Mouse (Mus musculus): ENCODE results near the gene A630010A05Rik. TPM values are rescaled to one million over a fixed set of nuclear protein-coding genes. Genes with fewer than 3 reads are reported as not detected.

The A630010A05Rik gene
- polyA plus RNA-seq (2012; rRNA removed) = not detected in 2 replicates

DNA sequence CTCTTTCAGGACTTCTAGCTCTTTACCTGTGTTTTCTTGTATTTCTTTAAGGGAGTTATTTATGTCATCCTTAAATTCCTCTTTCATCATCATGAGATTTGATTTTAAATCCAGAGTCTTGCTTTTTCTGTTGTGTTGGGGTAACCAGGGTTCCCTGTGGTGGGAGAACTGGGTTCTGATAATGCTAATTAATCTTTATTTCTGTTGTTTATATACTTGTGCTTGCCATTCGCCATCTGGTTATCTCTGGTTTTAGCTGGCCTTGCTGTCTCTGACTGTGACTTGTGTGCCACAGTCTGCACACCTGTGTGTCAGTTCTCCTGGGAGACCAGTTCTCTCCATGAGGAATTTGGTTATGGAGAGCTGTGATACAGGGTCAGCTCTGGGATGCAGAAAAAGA lies at the start of gene A630010A05Rik:
Gene A630010A05Rik, plus strand, starts transcription at position 301 of the 400 bp plus-strand sequence.

Other genes starting within 250 kb of the A630010A05Rik start
- 76.2 and 89.6 TPM in 2 replicates for gene Fopnl, start 244.9 kb upstream of the A630010A05Rik start, polyA plus RNA-seq (2012; rRNA removed)
- 10.6 and 11.4 TPM in 2 replicates for gene Abcc1, start 200.8 kb upstream of the A630010A05Rik start, polyA plus RNA-seq (2012; rRNA removed)

All from central nervous system, embryonic 14 days (tissue).